Mouse (Mus musculus): ENCODE measurements around the gene Tnp2. TPM values are rescaled to one million over a fixed set of nuclear protein-coding genes. Genes with fewer than 3 reads are reported as not detected.

The Tnp2 gene
- total RNA-seq, 4 experiments from 2014 or later, result not detected

GRCm38 (mm10) chr16:10787548-10788058, 857 bp downstream of the Tnp2 start:
- no peak for DNase-seq

- no peak for DNase-seq
Observed at GRCm38 (mm10) chr16:10786782-10787547, 1.5 kb downstream of the Tnp2 start.

GRCm38 (mm10) chr16:10786288-10786687, 2.2 kb downstream of the Tnp2 start:
- peak; percentile 81 for DNase-seq

- peak; percentile 81 for DNase-seq
Observed at GRCm38 (mm10) chr16:10785371-10786231, 2.9 kb downstream of the Tnp2 start, which contains the start of gene Socs1. Gene Socs1 (minus strand): TSS chr16:10785536.

- peak; percentile 85 for DNase-seq
Observed at GRCm38 (mm10) chr16:10784793-10785370, 3.6 kb downstream of the Tnp2 start.

- DNase-seq, result no peak
Observed at GRCm38 (mm10) chr16:10783883-10784792, 4.3 kb downstream of the Tnp2 start.

- no peak for DNase-seq
Observed at GRCm38 (mm10) chr16:10783451-10783850, 5.0 kb downstream of the Tnp2 start.

GRCm38 (mm10) chr16:10783152-10783434, 5.4 kb downstream of the Tnp2 start:
- DNase-seq, result no peak

- no peak for DNase-seq
Observed at GRCm38 (mm10) chr16:10782377-10783151, 5.9 kb downstream of the Tnp2 start.

- DNase-seq, result no peak
Observed at GRCm38 (mm10) chr16:10781862-10782371, 6.5 kb downstream of the Tnp2 start.

GRCm38 (mm10) chr16:10780631-10781120, 7.8 kb downstream of the Tnp2 start:
- DNase-seq, result no peak

- DNase-seq, result no peak
Observed at GRCm38 (mm10) chr16:10777579-10778160, 10.8 kb downstream of the Tnp2 start.

GRCm38 (mm10) chr16:10776322-10776721, 12.1 kb downstream of the Tnp2 start:
- peak; percentile 69 for DNase-seq

GRCm38 (mm10) chr16:10774726-10775125, 13.7 kb downstream of the Tnp2 start:
- no peak for DNase-seq

GRCm38 (mm10) chr16:10773543-10773942, 14.9 kb downstream of the Tnp2 start:
- DNase-seq, result no peak

- DNase-seq, result peak; percentile 62
Observed at GRCm38 (mm10) chr16:10771769-10772510, 16.5 kb downstream of the Tnp2 start.

- no peak for DNase-seq
Observed at GRCm38 (mm10) chr16:10770531-10771325, 17.7 kb downstream of the Tnp2 start.

- no peak for DNase-seq
Observed at GRCm38 (mm10) chr16:10769661-10770060, 18.8 kb downstream of the Tnp2 start.

GRCm38 (mm10) chr16:10768821-10769220, 19.6 kb downstream of the Tnp2 start:
- peak; percentile 80 for DNase-seq
